Mouse (Mus musculus): ENCODE results near the gene Dnpep. TPM values are rescaled to one million over a fixed set of nuclear protein-coding genes. Genes with fewer than 3 reads are reported as not detected.

Dnpep gene
- 145 TPM in 2 replicates for total RNA-seq (2014; rRNA removed)
- 128 and 139 TPM in 2 replicates for polyA plus RNA-seq (2015; fragmentation: Nextera tagmentation; extraction: Ambion mirVana)

DNA sequence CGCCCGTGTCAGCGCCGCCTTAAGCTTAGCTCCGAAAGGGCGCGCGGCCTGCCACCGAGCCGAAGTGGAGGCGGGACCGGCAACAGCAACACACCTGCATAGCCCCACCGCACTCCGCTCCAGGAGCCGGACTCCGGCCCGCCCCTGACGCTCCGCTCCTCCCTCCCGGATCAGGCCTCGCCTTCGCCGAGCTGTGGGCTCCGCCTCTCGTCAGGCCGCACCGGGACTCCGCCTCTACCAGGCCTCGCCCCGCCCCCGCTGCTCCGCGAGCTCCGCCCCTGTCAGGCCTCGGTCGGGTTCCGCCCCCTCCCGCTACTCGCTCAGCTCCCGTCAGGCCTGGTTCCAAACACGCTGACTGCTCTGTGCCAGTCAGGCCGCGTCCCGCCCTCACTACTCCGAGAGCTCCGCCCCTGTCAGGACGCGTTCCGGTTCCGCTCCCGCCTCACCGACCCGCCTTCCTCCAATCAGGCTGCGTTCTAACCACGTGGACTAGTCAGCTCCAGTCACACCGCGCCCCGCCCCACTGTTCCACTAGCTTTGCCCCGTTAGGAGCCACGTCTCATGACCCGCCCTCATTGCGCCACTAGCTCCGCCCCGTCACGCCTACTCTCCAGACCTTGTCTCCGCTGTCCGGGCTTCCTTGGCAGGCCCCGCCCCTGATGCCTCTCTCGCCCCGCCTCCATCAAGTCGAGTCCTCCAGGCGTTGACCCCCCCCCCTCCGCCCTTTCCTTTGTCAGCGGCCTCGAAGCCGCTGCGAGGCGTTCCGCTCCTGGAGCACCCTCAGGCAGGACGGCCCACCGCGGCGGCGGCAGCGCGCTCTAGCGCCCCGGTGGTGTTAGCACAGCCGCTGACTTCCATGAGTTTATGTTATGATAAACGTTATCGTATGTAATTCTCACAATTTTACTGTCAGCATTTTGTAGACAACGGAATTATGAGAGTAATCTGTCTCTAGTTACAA is at the start of gene Dnpep:
TSS of gene Dnpep (minus strand) at position 750 of the 961 bp plus-strand sequence.
- under 1% methylated on average over 89 of the region's 92 CpGs for WGBS
- Histone ChIP-seq H3K27ac (ENCODE audit: low read depth, low read length) (peak within 1 kb of the TSS; percentile 85), H3K9me3 (ENCODE audit: low read length) (no peaks in the 10 kb centered on the region), H3K36me3 (ENCODE audit: insufficient read depth, low read length) (peaks cover 18% of the 10 kb centered on the region), H3K4me2 (ENCODE audit: low read depth, low read length, poor library complexity, severe bottlenecking) (peak within 1 kb of the TSS; percentile 87), H3K4me1 (ENCODE audit: insufficient read depth, low read length) (peaks cover 5% of the 10 kb centered on the region; the same call in 1 of the 2 replicates), H3K9ac (replicated peaks; ENCODE audit: low read length, poor library complexity, severe bottlenecking) (peak within 1 kb of the TSS; percentile 70), H3K27me3 (ENCODE audit: insufficient read depth, low read length) (no peaks in the 10 kb centered on the region), H3K4me3 (ENCODE audit: low read depth, low read length) (peak within 1 kb of the TSS; percentile 70)
- DNase-seq (ENCODE audit: low spot score), result peak; percentile 100
- peak; percentile 84 for TF ChIP-seq CTCF (IDR thresholded peaks at IDR 0.05)
- ATAC-seq (ENCODE audit: low FRiP score), result peak; percentile 98

DNA sequence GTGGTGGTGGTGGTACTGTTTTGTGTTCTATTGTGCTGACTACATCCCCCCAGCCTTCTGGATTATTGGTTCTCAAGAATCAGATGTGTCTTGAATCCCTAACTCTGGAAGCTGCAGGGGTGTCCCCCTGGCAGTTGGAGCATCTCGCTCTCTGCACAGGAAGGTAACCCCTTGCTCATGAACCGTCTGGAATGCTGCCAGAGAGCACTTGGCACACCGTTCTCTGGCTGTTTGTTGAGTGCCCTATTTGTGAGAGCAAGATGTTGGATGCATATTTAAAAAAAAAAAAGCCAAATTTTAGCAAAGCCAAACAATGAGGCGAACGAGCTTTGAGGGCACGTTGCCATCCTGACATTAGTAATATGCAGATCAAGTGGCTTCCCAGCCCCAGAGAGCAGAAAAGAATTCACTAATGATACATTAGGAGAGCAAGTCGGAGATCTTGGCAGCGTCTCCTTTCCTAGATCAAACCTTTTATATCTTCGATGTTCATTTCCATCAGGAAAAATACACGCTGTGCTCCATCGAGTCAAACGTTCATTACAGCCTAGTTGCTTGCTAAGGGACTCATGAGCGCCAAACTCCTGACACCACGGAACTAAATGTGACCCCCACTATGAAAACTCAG is 47.8 kb upstream of the Dnpep start:
- H3K4me2 ChIP-seq (ENCODE audit: low read depth, low read length, poor library complexity, severe bottlenecking), result no peak overlapping the region
- no peaks in the 10 kb centered on the region for H3K36me3 ChIP-seq (ENCODE audit: insufficient read depth, low read length)
- H3K9me3 ChIP-seq (ENCODE audit: low read length), result no peaks in the 10 kb centered on the region
- H3K4me3 ChIP-seq (ENCODE audit: low read depth, low read length), result no peak overlapping the region
- 51% methylated on average over 14 of the region's 14 CpGs for WGBS
- H3K27me3 ChIP-seq (ENCODE audit: insufficient read depth, low read length), result peaks cover 9% of the 10 kb centered on the region
- ATAC-seq (ENCODE audit: low FRiP score), result no peak
- H3K9ac ChIP-seq (replicated peaks; ENCODE audit: low read length, poor library complexity, severe bottlenecking), result no peak overlapping the region
- no peaks in the 10 kb centered on the region for H3K4me1 ChIP-seq (ENCODE audit: insufficient read depth, low read length)
- H3K27ac ChIP-seq (ENCODE audit: low read depth, low read length), result no peak overlapping the region
- TF ChIP-seq CTCF (IDR thresholded peaks at IDR 0.05), result no peak
- DNase-seq (ENCODE audit: low spot score), result no peak

DNA sequence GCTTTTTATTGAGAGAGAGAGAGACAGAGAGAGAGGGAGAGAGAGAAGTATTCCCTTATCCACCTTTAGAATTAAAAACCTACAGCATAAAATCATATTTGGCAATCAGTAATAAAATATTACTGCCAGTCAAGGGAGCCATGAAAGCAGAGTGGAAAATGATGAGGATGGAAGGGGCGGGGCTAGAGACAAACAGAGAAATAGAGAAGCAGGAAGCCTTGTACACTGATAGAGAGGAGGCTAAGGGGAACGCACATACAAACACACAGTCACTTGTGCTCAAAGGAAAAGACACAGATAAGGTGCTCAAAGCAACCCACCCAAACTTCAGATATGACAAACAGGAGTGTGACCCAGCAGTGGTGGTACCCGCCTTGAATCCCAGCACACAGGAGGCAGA is 46.1 kb upstream of the Dnpep start:
- Histone ChIP-seq H3K36me3 (ENCODE audit: insufficient read depth, low read length) (no peaks in the 10 kb centered on the region), H3K4me2 (ENCODE audit: low read depth, low read length, poor library complexity, severe bottlenecking) (no peak overlapping the region), H3K9me3 (ENCODE audit: low read length) (no peaks in the 10 kb centered on the region), H3K27ac (ENCODE audit: low read depth, low read length) (no peak overlapping the region), H3K4me1 (ENCODE audit: insufficient read depth, low read length) (no peaks in the 10 kb centered on the region), H3K4me3 (ENCODE audit: low read depth, low read length) (no peak overlapping the region), H3K27me3 (ENCODE audit: insufficient read depth, low read length) (peaks cover 26% of the 10 kb centered on the region), H3K9ac (replicated peaks; ENCODE audit: low read length, poor library complexity, severe bottlenecking) (no peak overlapping the region)
- TF ChIP-seq CTCF (IDR thresholded peaks at IDR 0.05), result no peak
- 90% methylated on average over 3 of the region's 3 CpGs for WGBS
- ATAC-seq (ENCODE audit: low FRiP score) (no peak), DNase-seq (ENCODE audit: low spot score) (no peak)

DNA sequence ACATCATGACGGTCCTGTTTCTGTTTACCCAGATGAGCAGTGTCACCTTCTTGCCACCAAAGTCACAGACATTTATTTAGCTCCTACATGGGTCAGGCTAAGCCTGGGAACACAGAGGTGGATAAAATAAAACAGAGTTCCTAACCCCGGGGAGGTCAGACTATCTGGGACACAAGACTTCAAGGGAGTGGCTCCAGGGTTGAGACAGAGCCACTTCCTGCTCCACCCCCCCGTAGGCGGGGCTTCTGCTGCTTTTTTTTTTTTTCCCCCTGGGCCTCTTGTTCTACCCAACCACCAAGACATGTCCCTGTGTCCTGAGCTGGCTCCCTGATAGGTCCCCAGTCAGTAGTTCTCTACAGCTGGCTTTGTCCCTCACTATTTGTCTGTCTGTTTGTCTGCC is 44.0 kb upstream of the Dnpep start:
- H3K27ac ChIP-seq (ENCODE audit: low read depth, low read length), result no peak overlapping the region
- DNase-seq (ENCODE audit: low spot score) (no peak), ATAC-seq (ENCODE audit: low FRiP score) (no peak)
- no peaks in the 10 kb centered on the region for H3K36me3 ChIP-seq (ENCODE audit: insufficient read depth, low read length)
- no peak overlapping the region for H3K9ac ChIP-seq (replicated peaks; ENCODE audit: low read length, poor library complexity, severe bottlenecking)
- no peak for TF ChIP-seq CTCF (IDR thresholded peaks at IDR 0.05)
- no peak overlapping the region for H3K4me2 ChIP-seq (ENCODE audit: low read depth, low read length, poor library complexity, severe bottlenecking)
- 42% methylated on average over 4 of the region's 4 CpGs for WGBS
- H3K4me3 ChIP-seq (ENCODE audit: low read depth, low read length), result no peak overlapping the region
- H3K27me3 ChIP-seq (ENCODE audit: insufficient read depth, low read length), result peaks cover 27% of the 10 kb centered on the region
- no peaks in the 10 kb centered on the region for H3K4me1 ChIP-seq (ENCODE audit: insufficient read depth, low read length)
- H3K9me3 ChIP-seq (ENCODE audit: low read length), result no peaks in the 10 kb centered on the region

DNA sequence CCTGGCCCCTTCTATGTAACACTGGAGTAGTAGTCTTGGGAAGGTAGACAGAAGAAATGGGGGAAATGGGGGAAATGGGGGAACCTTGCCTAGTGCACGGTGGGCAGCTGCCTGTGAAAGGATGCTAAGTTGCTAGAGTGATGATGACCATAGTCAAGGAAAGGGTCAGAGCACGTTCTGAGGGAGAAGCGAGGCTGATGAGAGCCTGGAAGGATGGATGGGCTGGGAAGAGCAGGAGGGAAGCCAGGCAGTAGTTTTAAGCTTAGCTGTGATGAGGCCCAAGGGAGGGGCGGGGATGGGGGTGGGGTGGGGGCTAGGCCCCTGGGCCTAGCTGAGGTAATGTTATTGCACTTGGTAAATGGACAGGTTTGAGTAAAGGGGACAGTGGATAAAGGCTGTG is 43.3 kb upstream of the Dnpep start:
- H3K9me3 ChIP-seq (ENCODE audit: low read length), result no peaks in the 10 kb centered on the region
- H3K4me3 ChIP-seq (ENCODE audit: low read depth, low read length), result no peak overlapping the region
- DNase-seq (ENCODE audit: low spot score), result no peak
- H3K27ac ChIP-seq (ENCODE audit: low read depth, low read length), result no peak overlapping the region
- no peak overlapping the region for H3K9ac ChIP-seq (replicated peaks; ENCODE audit: low read length, poor library complexity, severe bottlenecking)
- peaks cover 27% of the 10 kb centered on the region for H3K27me3 ChIP-seq (ENCODE audit: insufficient read depth, low read length)
- H3K4me1 ChIP-seq (ENCODE audit: insufficient read depth, low read length), result no peaks in the 10 kb centered on the region
- 51% methylated on average over 4 of the region's 4 CpGs for WGBS
- ATAC-seq (ENCODE audit: low FRiP score), result no peak
- no peak for TF ChIP-seq CTCF (IDR thresholded peaks at IDR 0.05)
- H3K36me3 ChIP-seq (ENCODE audit: insufficient read depth, low read length), result no peaks in the 10 kb centered on the region
- H3K4me2 ChIP-seq (ENCODE audit: low read depth, low read length, poor library complexity, severe bottlenecking), result no peak overlapping the region

All from midbrain, postnatal 0 days (tissue).